Comparison of ENCODE assay signal across 15 mouse cellular contexts in the genomic region with DNA sequence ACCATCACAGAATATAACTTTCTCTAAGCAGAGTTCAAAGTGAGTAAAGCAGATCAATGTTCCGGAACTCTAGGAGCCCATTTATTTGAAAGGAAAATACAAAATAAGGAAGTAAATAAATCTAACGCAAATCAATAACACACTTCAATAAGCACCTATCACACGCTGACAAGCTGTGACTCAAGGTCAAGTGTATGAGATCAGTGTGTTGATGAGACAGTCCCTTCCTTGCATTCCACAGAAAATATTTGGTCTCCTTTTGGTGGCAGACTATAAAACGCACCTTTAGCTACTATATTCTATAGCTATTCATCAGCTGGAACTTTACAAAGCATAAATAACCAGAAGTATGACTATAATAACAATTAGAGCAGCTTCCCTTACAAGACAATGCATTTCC.
"Had no signal": no experiment of that assay in that cellular context is flagged by ENCODE, and none has a peak within 500 bp of the region (broad histone marks: within the 10 kb centered on the region; RNA-seq: fewer than 3 reads in every experiment).

No protein-coding gene starts in this region.

- H3K4me1 ChIP-seq: neural tube, embryonic 13.5 days; stomach, embryonic 15.5 days had no signal

- H3K27ac ChIP-seq: neural tube, embryonic 13.5 days; stomach, embryonic 15.5 days; stomach, postnatal 0 days had no signal

- H3K9me3 ChIP-seq: neural tube, embryonic 13.5 days; stomach, embryonic 15.5 days had no signal

- H3K9ac ChIP-seq: neural tube, embryonic 13.5 days; stomach, embryonic 15.5 days had no signal

- DNase-seq: retina, postnatal 1 day; right cerebral cortex, adult 18-20 months; right cerebral cortex, postnatal 14 days; right cerebral cortex, postnatal 25 days; right cerebral cortex, postnatal 4 days; spleen, adult 18-20 months; thymus, adult 18-20 months; thymus, adult 2 months; thymus, postnatal 14 days; thymus, postnatal 25 days; thymus, postnatal 36 days; thymus, postnatal 4 days had no signal

- H3K36me3 ChIP-seq: neural tube, embryonic 13.5 days; stomach, embryonic 15.5 days had no signal

- H3K4me2 ChIP-seq: neural tube, embryonic 13.5 days; stomach, embryonic 15.5 days had no signal

- H3K4me3 ChIP-seq: neural tube, embryonic 13.5 days; stomach, embryonic 15.5 days had no signal

- H3K27me3 ChIP-seq: stomach, embryonic 15.5 days had no signal
